Mouse (Mus musculus): ENCODE data around the gene D130052B06Rik. TPM values are rescaled to one million over a fixed set of nuclear protein-coding genes. Genes with fewer than 3 reads are reported as not detected.

The D130052B06Rik gene
- polyA plus RNA-seq, 1 experiment = not detected

DNA sequence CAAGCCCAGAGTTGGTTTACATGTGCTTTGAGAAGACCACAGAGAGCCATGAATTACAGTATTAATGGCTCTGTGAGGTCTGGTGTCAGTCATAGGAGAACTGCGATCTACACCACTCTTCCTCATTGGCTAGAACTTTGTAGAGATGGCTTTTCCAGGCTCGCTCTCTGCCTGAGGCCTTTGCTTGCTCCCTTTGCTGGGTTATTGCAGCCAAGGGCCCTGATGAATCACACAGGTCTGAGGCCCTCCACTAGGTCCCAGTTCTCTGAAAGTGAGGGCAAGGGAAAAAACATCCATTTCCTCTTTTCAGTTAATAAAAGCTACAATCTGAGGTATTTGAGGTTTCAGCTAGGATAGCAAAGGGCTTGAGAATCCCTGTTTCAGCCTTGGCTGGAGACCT, 64.5 kb downstream of the D130052B06Rik start:
- Histone ChIP-seq H3K27ac (ENCODE audit: control insufficient read depth, insufficient read depth, low read depth, low read length) (no peak overlapping the region), H3K4me3 (ENCODE audit: control insufficient read depth, low read depth, low read length) (no peak overlapping the region), H3K27me3 (ENCODE audit: control insufficient read depth, insufficient read depth, low read length) (no peaks in the 10 kb centered on the region), H3K4me1 (ENCODE audit: control insufficient read depth, insufficient read depth, low read length) (no peaks in the 10 kb centered on the region), H3K36me3 (ENCODE audit: control insufficient read depth, insufficient read depth, low read length) (no peaks in the 10 kb centered on the region)
- TF ChIP-seq CTCF (IDR thresholded peaks at IDR 0.05; ENCODE audit: control insufficient read depth, insufficient read depth, insufficient replicate concordance, low read depth, low read length) (no peak), POLR2A (IDR thresholded peaks at IDR 0.05; ENCODE audit: control insufficient read depth, low read depth, low read length) (no peak)

DNA sequence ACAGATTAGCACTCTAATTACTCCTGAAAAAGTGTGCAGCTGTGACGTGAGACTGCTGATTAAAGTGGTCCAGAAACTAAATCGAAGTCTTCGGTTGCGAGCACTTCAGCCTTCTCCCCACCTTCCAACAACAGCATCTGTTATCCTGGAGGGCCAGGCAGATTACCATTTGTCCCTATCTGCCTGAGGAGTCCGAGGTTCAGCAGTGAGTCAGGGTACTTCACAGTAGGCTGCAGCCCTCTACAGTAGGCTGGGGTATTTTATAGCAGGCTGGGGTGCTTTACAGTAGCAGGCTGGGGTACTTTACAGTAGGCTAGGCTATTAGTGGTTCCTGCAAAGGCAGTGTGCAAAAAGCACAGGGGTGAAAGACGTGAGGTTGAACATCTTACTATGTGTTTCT, 69.3 kb downstream of the D130052B06Rik start:
- TF ChIP-seq POLR2A (IDR thresholded peaks at IDR 0.05; ENCODE audit: control insufficient read depth, low read depth, low read length) = no peak
- TF ChIP-seq CTCF (IDR thresholded peaks at IDR 0.05; ENCODE audit: control insufficient read depth, insufficient read depth, insufficient replicate concordance, low read depth, low read length) = no peak
- Histone ChIP-seq H3K27ac (ENCODE audit: control insufficient read depth, insufficient read depth, low read depth, low read length) (no peak overlapping the region), H3K4me3 (ENCODE audit: control insufficient read depth, low read depth, low read length) (no peak overlapping the region), H3K4me1 (ENCODE audit: control insufficient read depth, insufficient read depth, low read length) (no peaks in the 10 kb centered on the region), H3K36me3 (ENCODE audit: control insufficient read depth, insufficient read depth, low read length) (no peaks in the 10 kb centered on the region), H3K27me3 (ENCODE audit: control insufficient read depth, insufficient read depth, low read length) (no peaks in the 10 kb centered on the region)

DNA sequence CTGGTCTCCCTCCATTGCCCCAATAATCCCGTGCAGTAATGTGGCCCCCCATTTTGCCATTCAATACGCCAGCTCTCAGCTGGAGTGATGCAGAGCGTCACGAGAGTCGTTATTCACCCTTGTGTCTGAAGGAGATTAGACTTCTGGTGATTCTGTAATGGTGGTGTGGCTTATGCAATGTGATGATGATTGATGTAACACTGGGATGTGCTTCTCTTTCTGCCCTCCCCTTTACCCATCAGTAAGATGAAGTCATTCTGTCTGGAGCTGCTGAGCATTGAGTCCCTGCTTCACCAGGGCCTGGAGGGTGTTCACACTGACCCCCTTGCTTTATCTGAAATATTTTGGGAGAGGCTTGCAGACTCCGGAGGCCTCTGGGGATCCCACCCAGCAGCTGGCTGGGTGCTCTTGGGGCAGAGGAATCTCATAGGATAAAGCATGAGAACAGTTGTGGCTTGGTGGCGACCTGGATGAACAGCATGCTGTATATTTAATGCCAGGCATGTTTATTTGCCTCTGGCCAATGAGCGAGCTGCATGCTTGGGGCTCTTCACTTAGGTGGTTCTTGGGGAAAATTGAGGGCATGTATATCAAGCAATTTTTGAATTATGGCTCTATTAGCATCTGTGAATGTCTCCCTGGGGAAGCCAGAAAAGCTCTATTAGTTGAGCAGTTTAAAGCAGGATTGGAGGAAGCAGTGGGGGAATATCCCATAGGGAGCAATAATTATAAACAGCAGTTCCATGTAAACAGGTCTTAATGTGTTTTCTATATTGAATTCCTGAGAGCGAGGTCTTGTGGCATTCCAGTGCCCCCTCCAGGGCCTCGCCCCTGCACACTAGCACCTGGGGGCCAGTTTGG, 71.2 kb downstream of the D130052B06Rik start:
- Histone ChIP-seq H3K4me1 (ENCODE audit: control insufficient read depth, insufficient read depth, low read length) (no peaks in the 10 kb centered on the region), H3K27me3 (ENCODE audit: control insufficient read depth, insufficient read depth, low read length) (no peaks in the 10 kb centered on the region), H3K36me3 (ENCODE audit: control insufficient read depth, insufficient read depth, low read length) (no peaks in the 10 kb centered on the region), H3K4me3 (ENCODE audit: control insufficient read depth, low read depth, low read length) (no peak overlapping the region), H3K27ac (ENCODE audit: control insufficient read depth, insufficient read depth, low read depth, low read length) (no peak overlapping the region)
- TF ChIP-seq POLR2A (IDR thresholded peaks at IDR 0.05; ENCODE audit: control insufficient read depth, low read depth, low read length) = no peak
- no peak for TF ChIP-seq CTCF (IDR thresholded peaks at IDR 0.05; ENCODE audit: control insufficient read depth, insufficient read depth, insufficient replicate concordance, low read depth, low read length)

Other genes with a start within 250 kb of the D130052B06Rik start
- 26.0 and 28.7 TPM in 2 replicates for gene Ranbp17, start 85.6 kb upstream of the D130052B06Rik start, polyA plus RNA-seq (2012; rRNA removed)
- gene Gabrp, start 20.3 kb upstream of the D130052B06Rik start, polyA plus RNA-seq (2012; rRNA removed) = 0.07 and 0.31 TPM in 2 replicates